11 mouse cellular contexts compared by ENCODE assay signal in genomic region chr5:5260966-5261724, GRCm38 (mm10).
DNase-seq lines count a peak whose midpoint lies in the region; ATAC-seq and TF ChIP-seq lines count a peak whose summit lies in the region.
"Had no signal": no experiment of that assay in that cellular context is flagged by ENCODE, and none has a peak within 500 bp of the region (broad histone marks: within the 10 kb centered on the region; RNA-seq: fewer than 3 reads in every experiment).

No protein-coding gene starts in this region.

- no peak for TF ChIP-seq CTCF in left cerebral cortex, adult 2 months (IDR thresholded peaks at IDR 0.05)

- DNase-seq in cerebellum, postnatal 14 days = peak; percentile 9 to 47
- no peak for DNase-seq in cerebellum, postnatal 4 days (ENCODE audit: low spot score in 2 of 2)
- DNase-seq in left cerebral cortex, adult 2 months (ENCODE audit: extremely low spot score in 1 of 2, low spot score in 2 of 2) = no peak
- no peak for DNase-seq in left cerebral cortex, postnatal 14 days (ENCODE audit: low spot score in 2 of 2)
- no peak for DNase-seq in gastrocnemius, adult 18-20 months (ENCODE audit: low spot score)
- DNase-seq: embryo, embryonic 11 days had no signal

- peaks cover 43% of the 10 kb centered on the region for H3K4me1 ChIP-seq in heart, embryonic 11.5 days (ENCODE audit: control insufficient read depth, insufficient read depth, low read length)
- peaks cover 27% of the 10 kb centered on the region for H3K4me1 ChIP-seq in midbrain, embryonic 15.5 days
- H3K4me1 ChIP-seq in neural tube, embryonic 15.5 days = peaks cover 20% of the 10 kb centered on the region

- 47% methylated on average over 14 of the region's 14 CpGs for WGBS in heart, embryonic 11.5 days (ENCODE audit: insufficient replicate concordance)
- 54% methylated on average over 14 of the region's 14 CpGs for WGBS in midbrain, embryonic 15.5 days
- WGBS in neural tube, embryonic 15.5 days = 62% methylated on average over 14 of the region's 14 CpGs

- H3K36me3 ChIP-seq in heart, embryonic 11.5 days (ENCODE audit: control insufficient read depth, insufficient read depth, low read length) = no peaks in the 10 kb centered on the region
- H3K36me3 ChIP-seq in midbrain, embryonic 15.5 days (replicated peaks) = no peaks in the 10 kb centered on the region
- H3K36me3 ChIP-seq in neural tube, embryonic 15.5 days = no peaks in the 10 kb centered on the region
- H3K36me3 ChIP-seq: forebrain, embryonic 10.5 days; limb, embryonic 13.5 days had no signal

- no peak for ATAC-seq in heart, embryonic 11.5 days (replicated peaks; ENCODE audit: insufficient number of reproducible peaks, low FRiP score, low TSS enrichment)
- ATAC-seq in midbrain, embryonic 15.5 days (replicated peaks) = no peak
- no peak for ATAC-seq in neural tube, embryonic 15.5 days (ENCODE audit: low FRiP score)

- intact Hi-C loops in left cerebral cortex, adult 2 months (cut with DNase I) = no loop called here
- intact Hi-C loops in left cerebral cortex, postnatal 14 days (cut with DNase I) = no loop called here

- peak overlapping the region; percentile 56; the same call in 1 of the 2 replicates for H3K9ac ChIP-seq in heart, embryonic 11.5 days (ENCODE audit: low read depth, low read length)
- no peak overlapping the region for H3K9ac ChIP-seq in midbrain, embryonic 15.5 days
- H3K9ac ChIP-seq in neural tube, embryonic 15.5 days (replicated peaks) = no peak overlapping the region
- H3K9ac ChIP-seq: limb, embryonic 13.5 days had no signal

- H3K9me3 ChIP-seq in heart, embryonic 11.5 days (replicated peaks; ENCODE audit: control insufficient read depth, low read length) = no peaks in the 10 kb centered on the region
- no peaks in the 10 kb centered on the region for H3K9me3 ChIP-seq in midbrain, embryonic 15.5 days
- H3K9me3 ChIP-seq in neural tube, embryonic 15.5 days (replicated peaks) = no peaks in the 10 kb centered on the region
- H3K9me3 ChIP-seq: forebrain, embryonic 10.5 days; limb, embryonic 13.5 days had no signal

- H3K27ac ChIP-seq in left cerebral cortex, adult 2 months = peak overlapping the region; percentile 24; the same call in 1 of the 2 replicates
- H3K27ac ChIP-seq in heart, embryonic 11.5 days (ENCODE audit: low read depth, low read length) = peak overlapping the region; percentile 68
- peak overlapping the region; percentile 7; the same call in 1 of the 2 replicates for H3K27ac ChIP-seq in midbrain, embryonic 15.5 days
- H3K27ac ChIP-seq in neural tube, embryonic 15.5 days (replicated peaks) = no peak overlapping the region
- H3K27ac ChIP-seq: forebrain, embryonic 10.5 days; limb, embryonic 13.5 days had no signal

- H3K27me3 ChIP-seq in heart, embryonic 11.5 days (ENCODE audit: control insufficient read depth, insufficient read depth, low read length) = no peaks in the 10 kb centered on the region
- H3K27me3 ChIP-seq in midbrain, embryonic 15.5 days (replicated peaks) = no peaks in the 10 kb centered on the region
- H3K27me3 ChIP-seq in neural tube, embryonic 15.5 days (replicated peaks) = no peaks in the 10 kb centered on the region
- H3K27me3 ChIP-seq: limb, embryonic 13.5 days had no signal

- H3K4me3 ChIP-seq in left cerebral cortex, adult 2 months = no peak overlapping the region
- no peak overlapping the region for H3K4me3 ChIP-seq in heart, embryonic 11.5 days (ENCODE audit: low read depth, low read length)
- no peak overlapping the region for H3K4me3 ChIP-seq in midbrain, embryonic 15.5 days
- no peak overlapping the region for H3K4me3 ChIP-seq in neural tube, embryonic 15.5 days (replicated peaks)
- H3K4me3 ChIP-seq: forebrain, embryonic 10.5 days; limb, embryonic 13.5 days had no signal

- peak overlapping the region; percentile 37 for H3K4me2 ChIP-seq in heart, embryonic 11.5 days
- H3K4me2 ChIP-seq in midbrain, embryonic 15.5 days = no peak overlapping the region
- H3K4me2 ChIP-seq in neural tube, embryonic 15.5 days = no peak overlapping the region
- H3K4me2 ChIP-seq: limb, embryonic 13.5 days had no signal

Comparison
In these comparisons a context has a peak if more than half of its experiments do, and no peak if none do; other contexts are left out.
1. DNase-seq: peak in cerebellum, postnatal 14 days (2 of 2); none in cerebellum, postnatal 4 days (0 of 2), left cerebral cortex, adult 2 months (0 of 2), left cerebral cortex, postnatal 14 days (0 of 2) and gastrocnemius, adult 18-20 months (single experiment).